Mouse (Mus musculus) erythroblast, embryonic 14.5 days (primary cell): Measurements from ENCODE around the gene Olfr474.
"Not testable (repeated sequence)": the region's sequence is repeated elsewhere in the genome, so short reads cannot be mapped to it uniquely, and the experiment has no call there.

ENCODE experiments used
- GATA1 ChIP-seq: IDR thresholded peaks from 2 replicates; pipeline ENCODE4 v1.6.1; 2012; ENCODE audit warnings: low read length, inconsistent platforms, mixed read lengths
- TAL1 ChIP-seq: IDR thresholded peaks from 3 replicates; pipeline ENCODE4 v1.6.1; 2012; ENCODE audit warnings: low read length, inconsistent platforms, mixed read lengths

DNA sequence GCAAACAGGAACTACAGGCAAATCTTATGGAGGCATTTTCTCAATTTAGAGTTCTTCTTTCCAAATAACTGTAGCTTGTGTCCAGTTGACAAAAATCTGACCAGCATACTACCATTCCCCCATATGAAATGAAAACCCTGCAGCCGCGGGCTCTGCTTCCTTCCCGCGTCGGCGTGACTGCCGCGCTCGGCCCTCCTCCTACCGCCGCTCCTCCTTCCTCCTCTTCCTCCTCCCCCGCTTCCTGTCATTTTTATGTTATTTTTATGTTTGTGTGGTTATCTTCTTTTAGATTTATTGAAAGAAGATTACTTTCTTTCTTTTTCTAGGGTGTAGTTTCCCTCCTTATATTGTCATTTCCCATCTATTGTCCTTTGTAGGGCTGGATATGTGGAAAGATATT, 1.9 kb upstream of the Olfr474 start:
- TF ChIP-seq GATA1, TAL1: not testable (repeated sequence)
